Mouse (Mus musculus): ENCODE data around the gene Epor. TPM values are rescaled to one million over a fixed set of nuclear protein-coding genes. Genes with fewer than 3 reads are reported as not detected.
A peak's percentile ranks its signal among the peaks of the same experiment; 100 is the strongest.

The Epor gene
- polyA plus RNA-seq, 1 experiment from 2014 or later = 2.2 TPM

DNA sequence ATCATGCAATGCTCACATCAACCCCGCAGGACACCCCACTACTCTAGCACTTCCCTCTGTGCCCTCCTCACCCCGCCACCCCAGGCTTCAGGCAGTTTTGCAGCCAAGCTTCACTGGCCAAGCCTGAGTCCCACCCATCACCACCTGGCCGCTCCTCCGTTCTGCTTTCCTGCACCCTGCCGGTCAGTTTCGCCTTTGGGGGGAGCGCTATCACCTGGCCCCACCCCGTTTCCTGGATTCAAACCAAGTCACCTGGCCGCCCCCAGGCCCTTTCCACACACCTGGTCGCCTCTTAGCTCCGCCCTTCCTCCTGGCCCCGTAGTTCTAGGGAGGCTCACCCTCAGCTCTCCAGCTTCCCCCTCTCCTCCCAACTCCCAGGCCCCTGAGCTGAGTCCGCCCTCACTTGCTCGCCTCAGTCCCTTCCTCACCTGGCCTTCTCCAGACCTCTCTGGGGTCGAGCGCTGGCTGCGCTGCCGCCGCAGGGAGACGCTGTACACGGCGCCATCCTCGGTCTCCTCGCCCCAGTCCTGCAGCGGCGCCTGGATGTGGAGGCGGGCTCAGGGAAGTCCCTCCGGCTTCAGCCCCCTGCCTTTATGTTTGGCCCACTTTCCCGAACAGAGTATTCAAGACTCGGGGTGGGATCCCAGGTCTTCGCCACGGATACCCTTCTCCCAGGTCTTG is 25.3 kb upstream of the Epor start:
- peak overlapping the region; percentile 57 for H3K4me2 ChIP-seq
- H3K27me3 ChIP-seq = peaks cover 89% of the 10 kb centered on the region
- H3K36me3 ChIP-seq = no peaks in the 10 kb centered on the region
- no peaks in the 10 kb centered on the region for H3K9me3 ChIP-seq
- no peak for ATAC-seq (ENCODE audit: low FRiP score)
- H3K27ac ChIP-seq = no peak overlapping the region
- peak overlapping the region; percentile 64 for H3K9ac ChIP-seq
- peaks cover 26% of the 10 kb centered on the region for H3K4me1 ChIP-seq (replicated peaks)
- WGBS = under 1% methylated on average over 32 of the region's 32 CpGs
- peak overlapping the region; percentile 36 for H3K4me3 ChIP-seq

DNA sequence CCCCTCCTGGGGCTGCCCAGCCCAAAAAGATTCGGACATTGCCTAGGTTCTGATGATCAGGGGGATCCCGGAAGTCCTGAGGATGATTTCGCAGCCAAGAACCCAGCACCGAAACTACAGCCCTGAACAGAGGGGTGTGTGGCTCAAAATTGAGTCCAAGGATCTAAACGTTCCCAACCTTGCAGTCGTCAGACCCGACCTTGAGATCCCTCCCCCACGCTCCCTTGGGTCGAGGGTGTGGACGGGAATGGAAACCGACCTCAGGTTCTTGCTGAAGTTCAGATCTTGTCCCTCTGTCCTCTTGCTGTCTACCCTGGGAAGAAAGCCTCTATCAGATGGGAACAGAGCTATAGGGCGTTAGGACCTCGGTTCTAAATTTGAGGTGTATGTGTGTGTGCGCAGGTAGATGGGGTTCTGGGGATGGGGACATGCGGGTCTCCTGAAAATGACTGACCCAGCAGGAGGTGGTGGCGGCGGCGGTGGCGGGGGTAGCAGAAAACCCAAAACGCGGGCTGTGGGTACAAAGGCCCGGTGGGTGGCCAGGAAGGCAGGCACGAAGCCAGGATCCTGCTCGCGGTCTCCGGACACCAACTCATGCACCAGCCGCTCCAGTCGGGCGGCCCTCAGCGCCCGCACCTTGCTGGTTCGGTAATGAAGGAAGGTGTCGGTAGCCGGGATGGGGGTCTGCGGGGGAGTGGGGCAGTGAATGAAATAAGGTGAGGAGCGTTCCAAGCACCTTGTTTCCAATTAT is 24.5 kb upstream of the Epor start:
- H3K4me1 ChIP-seq (replicated peaks) = peaks cover 26% of the 10 kb centered on the region
- peaks cover 84% of the 10 kb centered on the region for H3K27me3 ChIP-seq
- ATAC-seq (ENCODE audit: low FRiP score) = no peak
- WGBS = 9% methylated on average over 36 of the region's 36 CpGs
- H3K9me3 ChIP-seq = no peaks in the 10 kb centered on the region
- H3K9ac ChIP-seq = no peak overlapping the region
- H3K4me2 ChIP-seq = peak overlapping the region; percentile 57
- H3K36me3 ChIP-seq = no peaks in the 10 kb centered on the region
- H3K27ac ChIP-seq = no peak overlapping the region
- peak overlapping the region; percentile 36; the same call in 1 of the 2 replicates for H3K4me3 ChIP-seq

DNA sequence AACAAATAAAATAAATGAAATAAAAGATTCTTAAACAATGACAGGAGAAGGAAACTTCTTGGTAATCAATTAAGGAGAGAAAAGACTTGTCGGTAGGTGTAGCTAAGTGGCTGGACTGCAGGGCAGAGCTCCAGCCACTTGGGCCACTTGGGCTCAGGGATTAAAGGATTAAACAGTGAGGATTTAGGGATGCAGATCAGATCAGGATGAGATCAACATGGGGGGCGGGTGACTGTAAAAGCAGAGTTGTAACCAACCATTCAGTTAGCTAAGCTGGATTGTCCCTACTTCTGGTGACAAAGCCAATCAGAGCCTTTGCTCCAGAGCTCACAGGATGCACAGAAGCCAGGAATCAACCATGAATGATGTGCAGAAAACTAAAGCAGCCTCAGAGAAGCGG is 20.6 kb upstream of the Epor start:
- H3K4me1 ChIP-seq (replicated peaks) = peaks cover 11% of the 10 kb centered on the region
- H3K9me3 ChIP-seq = no peaks in the 10 kb centered on the region
- no peak overlapping the region for H3K27ac ChIP-seq
- no peak overlapping the region for H3K4me2 ChIP-seq
- H3K4me3 ChIP-seq = no peak overlapping the region
- H3K9ac ChIP-seq = no peak overlapping the region
- no peaks in the 10 kb centered on the region for H3K36me3 ChIP-seq
- no peak for ATAC-seq (ENCODE audit: low FRiP score)
- 28% methylated on average over 3 of the region's 3 CpGs for WGBS
- H3K27me3 ChIP-seq = peaks cover 47% of the 10 kb centered on the region

DNA sequence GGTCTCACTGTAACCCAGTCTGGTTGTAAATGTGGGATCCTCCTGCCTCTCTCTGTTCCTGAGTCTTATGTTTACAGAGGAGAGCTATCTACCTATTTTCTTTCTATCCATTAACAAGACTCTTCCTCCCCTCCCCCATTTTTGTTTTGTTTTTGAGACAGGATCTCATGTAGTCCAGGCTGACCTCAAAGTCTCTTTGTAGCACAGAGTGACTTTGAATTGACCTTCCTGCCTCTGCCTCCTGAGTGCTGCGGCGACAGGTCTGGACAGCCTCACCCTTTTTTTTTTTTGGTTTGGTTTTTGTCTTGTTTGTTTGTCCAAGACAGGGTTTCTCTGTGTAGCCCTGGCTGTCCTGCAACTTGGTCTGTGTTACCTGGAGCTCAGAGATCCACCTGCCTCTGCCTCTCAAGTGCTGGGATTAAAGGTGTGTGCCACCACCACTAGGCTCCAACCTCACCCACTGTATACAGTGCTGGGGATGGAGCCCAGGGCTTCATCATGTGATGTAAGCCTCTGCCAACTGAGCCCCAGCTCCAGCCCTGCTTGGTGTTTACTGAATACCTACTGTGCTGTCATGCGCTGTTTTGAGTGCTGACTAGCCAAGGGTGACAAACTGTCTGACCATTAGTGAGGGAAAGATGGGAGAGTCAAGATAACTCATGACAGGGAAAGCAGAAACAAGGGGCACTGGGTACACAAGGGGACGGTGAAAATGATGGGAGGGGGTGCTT is 15.3 kb upstream of the Epor start:
- no peak overlapping the region for H3K4me2 ChIP-seq
- ATAC-seq (ENCODE audit: low FRiP score) = no peak
- 83% methylated on average over 4 of the region's 4 CpGs for WGBS
- no peaks in the 10 kb centered on the region for H3K4me1 ChIP-seq (replicated peaks)
- H3K27ac ChIP-seq = no peak overlapping the region
- H3K9ac ChIP-seq = no peak overlapping the region
- H3K4me3 ChIP-seq = no peak overlapping the region
- 0 out of 2 replicates have a peak, but pooled peaks cover 1% of the 10 kb centered on the region for H3K27me3 ChIP-seq
- no peaks in the 10 kb centered on the region for H3K9me3 ChIP-seq
- no peaks in the 10 kb centered on the region for H3K36me3 ChIP-seq

DNA sequence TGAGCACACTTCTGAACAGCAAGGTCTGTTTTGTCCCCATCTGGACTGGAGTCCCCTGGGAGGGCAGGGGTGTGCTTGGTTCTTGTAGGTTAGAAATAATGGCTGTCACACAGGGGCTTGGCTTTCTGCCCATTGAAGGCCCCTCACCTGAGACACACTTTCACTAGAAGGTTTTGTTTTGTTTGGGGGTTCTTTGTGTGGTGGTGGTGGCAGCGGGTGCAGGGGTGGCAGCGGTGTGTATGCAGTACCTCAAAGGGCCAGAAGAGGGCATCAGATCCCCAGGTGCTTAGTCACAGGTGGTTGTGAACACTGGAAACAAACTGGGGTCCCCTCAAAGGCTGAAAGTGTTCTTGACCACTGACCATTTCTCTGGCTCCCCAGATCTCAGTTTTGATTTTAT is 14.7 kb upstream of the Epor start:
- 23% methylated on average over 2 of the region's 2 CpGs for WGBS
- Histone ChIP-seq H3K9me3 (no peaks in the 10 kb centered on the region), H3K27ac (no peak overlapping the region), H3K4me3 (no peak overlapping the region), H3K4me1 (replicated peaks) (no peaks in the 10 kb centered on the region), H3K4me2 (no peak overlapping the region), H3K9ac (no peak overlapping the region), H3K27me3 (no peaks in the 10 kb centered on the region), H3K36me3 (no peaks in the 10 kb centered on the region)
- no peak for ATAC-seq (ENCODE audit: low FRiP score)

DNA sequence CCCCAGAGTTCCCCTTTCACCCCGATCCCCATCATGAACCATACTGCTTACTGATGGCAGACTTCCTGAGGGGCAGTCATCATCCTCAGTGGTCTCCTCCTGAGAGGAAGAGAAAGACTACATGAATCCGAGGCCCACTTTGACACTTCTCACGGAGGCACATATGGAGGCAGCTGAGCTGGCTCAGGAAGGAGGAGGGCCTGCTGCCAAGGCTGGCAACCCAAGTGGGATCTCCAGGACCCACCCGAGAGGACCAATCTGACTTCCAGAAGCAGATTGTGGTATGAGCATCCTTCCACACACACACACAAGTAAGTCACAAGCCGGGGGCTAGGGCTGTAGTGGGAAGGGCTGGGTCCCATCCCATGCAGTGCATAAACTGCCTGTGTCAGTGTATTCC is 14.0 kb upstream of the Epor start:
- 85% methylated on average over 5 of the region's 5 CpGs for WGBS
- Histone ChIP-seq H3K4me3 (no peak overlapping the region), H3K27me3 (no peaks in the 10 kb centered on the region), H3K9ac (no peak overlapping the region), H3K4me1 (replicated peaks) (no peaks in the 10 kb centered on the region), H3K36me3 (no peaks in the 10 kb centered on the region), H3K4me2 (no peak overlapping the region), H3K9me3 (no peaks in the 10 kb centered on the region), H3K27ac (no peak overlapping the region)
- ATAC-seq (ENCODE audit: low FRiP score) = no peak

DNA sequence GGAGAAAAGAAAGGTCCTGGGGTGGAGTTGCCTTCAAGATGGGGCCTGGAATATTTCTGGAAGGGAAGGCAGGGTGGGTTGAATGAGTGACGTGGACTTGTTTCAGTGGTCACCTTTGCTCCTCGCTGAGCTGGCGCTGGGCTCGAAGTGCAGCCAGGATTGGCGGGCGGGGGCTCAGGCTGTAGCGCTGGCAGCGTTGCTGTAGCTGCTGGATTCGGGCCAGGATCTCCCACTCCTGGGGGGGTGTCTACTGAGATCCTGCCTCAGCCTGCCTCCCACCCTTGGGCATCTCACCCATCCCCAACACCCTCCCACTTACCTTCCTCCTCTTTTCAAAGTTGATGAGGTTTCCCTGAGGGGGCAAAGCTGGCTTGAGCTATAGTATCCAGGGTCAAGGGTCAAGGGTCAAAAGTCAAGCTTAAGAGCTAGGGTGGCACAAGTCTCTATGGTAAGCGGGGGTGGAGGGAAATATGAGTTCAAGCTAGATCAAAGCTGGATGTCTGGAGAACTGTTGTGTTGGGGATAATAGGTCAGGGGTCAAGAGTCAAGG is 13.4 kb upstream of the Epor start:
- no peaks in the 10 kb centered on the region for H3K36me3 ChIP-seq
- no peak overlapping the region for H3K9ac ChIP-seq
- no peak overlapping the region for H3K27ac ChIP-seq
- H3K4me3 ChIP-seq = no peak overlapping the region
- H3K27me3 ChIP-seq = no peaks in the 10 kb centered on the region
- H3K4me1 ChIP-seq (replicated peaks) = no peaks in the 10 kb centered on the region
- 91% methylated on average over 10 of the region's 10 CpGs for WGBS
- H3K9me3 ChIP-seq = no peaks in the 10 kb centered on the region
- H3K4me2 ChIP-seq = no peak overlapping the region
- no peak for ATAC-seq (ENCODE audit: low FRiP score)

DNA sequence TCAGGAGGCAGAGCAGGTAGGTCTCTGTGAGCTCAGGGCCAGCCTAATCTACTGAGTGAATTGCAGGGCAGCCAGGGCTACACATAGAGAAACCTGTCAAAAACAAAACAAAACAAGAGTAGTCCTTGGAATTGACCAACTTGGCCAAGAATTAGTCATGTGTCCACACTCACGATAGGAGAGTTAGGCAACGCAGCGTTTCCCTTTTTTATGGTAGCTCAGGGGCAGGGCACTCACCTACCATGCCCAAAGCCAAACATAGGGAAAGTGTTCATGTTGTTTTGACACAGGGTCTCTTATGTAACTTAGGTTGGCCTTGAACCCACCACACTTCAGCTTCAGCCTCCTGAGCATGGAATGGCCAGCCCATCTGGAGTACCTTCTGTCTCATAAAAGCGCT is 6.0 kb upstream of the Epor start:
- WGBS = 96% methylated on average over 4 of the region's 4 CpGs
- no peaks in the 10 kb centered on the region for H3K4me1 ChIP-seq (replicated peaks)

DNA sequence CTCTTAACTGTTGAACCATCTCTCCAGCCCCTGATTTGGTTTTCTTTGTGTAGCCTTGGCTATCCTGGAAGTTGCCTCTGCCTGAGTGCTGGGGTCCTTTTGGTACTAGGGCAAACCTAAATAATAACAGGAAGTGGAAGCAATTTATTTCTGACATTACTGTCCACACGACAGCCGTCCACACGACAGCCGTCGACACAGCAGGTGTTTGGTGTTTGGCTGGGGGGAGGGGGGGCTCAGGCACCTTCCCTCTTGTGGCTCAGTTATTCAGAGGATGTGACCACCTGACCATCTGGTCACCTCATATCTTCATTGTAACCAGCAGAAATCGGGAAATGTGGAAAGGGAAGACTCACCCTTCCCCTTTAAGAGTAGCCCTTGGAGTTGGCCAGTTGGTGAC is 5.6 kb upstream of the Epor start:
- Histone ChIP-seq H3K9ac (no peak overlapping the region), H3K36me3 (no peaks in the 10 kb centered on the region), H3K27me3 (peaks cover 10% of the 10 kb centered on the region), H3K4me2 (no peak overlapping the region), H3K9me3 (no peaks in the 10 kb centered on the region), H3K4me3 (no peak overlapping the region), H3K4me1 (replicated peaks) (no peaks in the 10 kb centered on the region), H3K27ac (no peak overlapping the region)
- ATAC-seq (ENCODE audit: low FRiP score) = no peak
- WGBS = 75% methylated on average over 6 of the region's 6 CpGs

More for the DNA sequence above, 6.0 kb upstream of the Epor start:
- Histone ChIP-seq H3K36me3 (no peaks in the 10 kb centered on the region), H3K27ac (no peak overlapping the region), H3K9ac (no peak overlapping the region), H3K9me3 (no peaks in the 10 kb centered on the region), H3K4me2 (no peak overlapping the region), H3K4me3 (no peak overlapping the region), H3K27me3 (peaks cover 5% of the 10 kb centered on the region)
- no peak for ATAC-seq (ENCODE audit: low FRiP score)

DNA sequence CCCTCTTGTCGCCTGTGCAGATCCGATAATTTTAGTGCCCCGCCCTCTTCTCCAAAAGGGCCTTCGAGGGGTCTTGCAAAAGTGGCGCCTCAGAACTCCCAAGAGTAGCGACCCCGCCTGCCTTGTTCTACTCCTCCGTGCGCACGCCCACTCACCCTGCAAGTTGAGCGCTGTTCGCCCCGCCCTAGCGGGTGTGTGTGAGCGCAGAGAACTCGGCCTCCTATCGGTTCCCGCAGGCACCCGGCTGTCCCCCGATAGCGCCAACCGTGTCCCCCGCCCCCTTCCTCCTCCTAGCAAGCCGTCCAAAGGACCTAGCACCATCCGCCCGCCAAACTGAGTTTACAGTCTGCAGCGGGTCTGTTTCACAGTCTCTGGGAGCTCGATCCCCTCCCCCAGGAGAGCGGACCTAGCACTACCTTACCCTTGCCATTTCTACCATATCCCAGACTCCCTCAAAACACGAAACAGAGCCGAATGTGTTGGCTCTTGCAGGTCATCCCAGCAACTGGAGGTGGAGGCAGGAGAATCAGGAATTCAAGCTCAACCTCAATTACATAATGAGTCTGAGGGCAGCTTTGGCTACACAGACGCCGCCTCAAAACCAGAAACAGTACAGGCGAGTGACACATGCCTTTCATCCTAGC is 768 bp downstream of the Epor start:
- 3% methylated on average over 34 of the region's 34 CpGs for WGBS
- peak overlapping the region; percentile 65 for H3K9ac ChIP-seq
- H3K36me3 ChIP-seq = peaks cover 7% of the 10 kb centered on the region; the same call in 1 of the 2 replicates
- peaks cover 62% of the 10 kb centered on the region for H3K27me3 ChIP-seq
- peaks cover 30% of the 10 kb centered on the region for H3K4me1 ChIP-seq (replicated peaks)
- peak overlapping the region; percentile 38 for H3K4me3 ChIP-seq
- no peaks in the 10 kb centered on the region for H3K9me3 ChIP-seq
- H3K4me2 ChIP-seq = peak overlapping the region; percentile 66
- H3K27ac ChIP-seq = no peak overlapping the region
- ATAC-seq (ENCODE audit: low FRiP score) = peak; percentile 63

DNA sequence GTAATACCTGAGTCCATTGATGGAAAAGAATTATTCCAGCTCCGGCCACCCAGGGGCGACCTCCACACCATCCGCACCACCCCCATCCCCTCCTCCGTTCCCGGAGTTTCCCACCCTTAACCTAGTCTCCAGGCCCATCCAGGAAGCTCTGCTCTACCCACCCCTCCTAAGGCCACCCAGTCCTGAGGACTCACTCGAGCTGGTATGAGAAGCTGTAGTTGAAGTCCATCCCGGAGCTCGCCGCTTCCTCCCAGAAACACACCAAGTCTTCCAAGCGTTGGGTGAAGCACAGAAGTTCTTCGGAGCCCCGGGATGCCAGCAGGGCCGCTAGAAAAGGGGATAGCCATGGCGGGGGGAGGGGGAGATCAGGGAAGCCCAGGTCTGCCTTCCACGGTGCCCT is 1.3 kb downstream of the Epor start:
- Histone ChIP-seq H3K4me2 (peak overlapping the region; percentile 66), H3K4me3 (peak overlapping the region; percentile 38), H3K27ac (no peak overlapping the region), H3K4me1 (replicated peaks) (peaks cover 30% of the 10 kb centered on the region), H3K9ac (peak overlapping the region; percentile 65; the same call in 1 of the 2 replicates), H3K36me3 (peaks cover 7% of the 10 kb centered on the region; the same call in 1 of the 2 replicates), H3K27me3 (peaks cover 62% of the 10 kb centered on the region), H3K9me3 (no peaks in the 10 kb centered on the region)
- peak; percentile 15; the same call in 1 of the 2 replicates for ATAC-seq (ENCODE audit: low FRiP score)
- under 1% methylated on average over 15 of the region's 15 CpGs for WGBS

All from hindbrain, embryonic 13.5 days (tissue).